Mouse (Mus musculus): ENCODE measurements at regions not wholly inside any gene's neighbourhood (a gene's known extent, or its start where the extent isn't known, plus 50 kb on each side); places are given as distances from the start of the nearest gene placed in this dataset.

DNA sequence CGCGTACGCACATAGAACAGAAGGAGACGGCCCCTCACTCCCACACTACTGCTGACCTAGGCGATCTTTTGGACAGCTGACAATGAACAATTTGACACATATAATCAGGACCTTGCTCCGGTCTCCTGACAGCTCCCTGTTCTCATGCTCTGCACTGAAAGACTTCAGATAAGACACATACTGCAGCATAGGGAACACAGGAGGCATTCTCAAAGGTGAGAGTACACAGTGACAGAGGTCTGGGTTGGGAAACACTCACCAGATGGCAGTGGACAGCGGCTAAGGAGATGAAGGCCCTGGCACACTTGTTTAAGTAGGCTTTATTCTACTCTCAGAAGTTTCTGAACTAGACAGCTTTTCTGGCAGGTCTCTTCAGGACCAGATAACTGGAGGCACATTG is 156.9 kb downstream of the Kctd12 start:
- no peaks in the 10 kb centered on the region for H3K4me1 ChIP-seq (ENCODE audit: control insufficient read depth, insufficient read depth, low read length)
- no peak for ATAC-seq (ENCODE audit: insufficient read depth, low FRiP score)
- no peaks in the 10 kb centered on the region for H3K9me3 ChIP-seq (replicated peaks; ENCODE audit: control insufficient read depth, low read length)
- H3K4me2 ChIP-seq (ENCODE audit: low read depth, low read length), result no peak overlapping the region
- H3K9ac ChIP-seq (ENCODE audit: low read length), result no peak overlapping the region
- 85% methylated on average over 7 of the region's 7 CpGs for WGBS
- no peak overlapping the region for H3K4me3 ChIP-seq (replicated peaks; ENCODE audit: low read length)
- no peaks in the 10 kb centered on the region for H3K27me3 ChIP-seq (ENCODE audit: control insufficient read depth, insufficient read depth, low read length)
- H3K27ac ChIP-seq (ENCODE audit: low read length), result no peak overlapping the region
- no peaks in the 10 kb centered on the region for H3K36me3 ChIP-seq (ENCODE audit: control insufficient read depth, insufficient read depth, low read length)

GRCm38 (mm10) chr14:102820663-102821062 is 161.8 kb downstream of the Kctd12 start:
- no peak overlapping the region for H3K4me2 ChIP-seq (ENCODE audit: low read depth, low read length)
- no peaks in the 10 kb centered on the region for H3K27me3 ChIP-seq (ENCODE audit: control insufficient read depth, insufficient read depth, low read length)
- H3K4me3 ChIP-seq (replicated peaks; ENCODE audit: low read length), result no peak overlapping the region
- H3K4me1 ChIP-seq (ENCODE audit: control insufficient read depth, insufficient read depth, low read length), result no peaks in the 10 kb centered on the region
- WGBS, result 77% methylated on average over 5 of the region's 5 CpGs
- H3K9me3 ChIP-seq (replicated peaks; ENCODE audit: control insufficient read depth, low read length), result no peaks in the 10 kb centered on the region
- H3K36me3 ChIP-seq (ENCODE audit: control insufficient read depth, insufficient read depth, low read length), result no peaks in the 10 kb centered on the region
- no peak overlapping the region for H3K27ac ChIP-seq (ENCODE audit: low read length)
- H3K9ac ChIP-seq (ENCODE audit: low read length), result no peak overlapping the region
- ATAC-seq (ENCODE audit: insufficient read depth, low FRiP score), result no peak

GRCm38 (mm10) chr14:102811678-102812081 is 170.8 kb downstream of the Kctd12 start:
- Histone ChIP-seq H3K4me3 (replicated peaks; ENCODE audit: low read length) (no peak overlapping the region), H3K27ac (ENCODE audit: low read length) (peak overlapping the region; percentile 93), H3K9me3 (replicated peaks; ENCODE audit: control insufficient read depth, low read length) (no peaks in the 10 kb centered on the region), H3K27me3 (ENCODE audit: control insufficient read depth, insufficient read depth, low read length) (no peaks in the 10 kb centered on the region), H3K9ac (ENCODE audit: low read length) (peak overlapping the region; percentile 16; the same call in 1 of the 2 replicates), H3K4me1 (ENCODE audit: control insufficient read depth, insufficient read depth, low read length) (0 out of 2 replicates have a peak, but pooled peaks cover 5% of the 10 kb centered on the region), H3K4me2 (ENCODE audit: low read depth, low read length) (no peak overlapping the region; the same call in 1 of the 2 replicates), H3K36me3 (ENCODE audit: control insufficient read depth, insufficient read depth, low read length) (no peaks in the 10 kb centered on the region)
- WGBS, result 23% methylated on average over 5 of the region's 5 CpGs
- ATAC-seq (ENCODE audit: insufficient read depth, low FRiP score), result peak; percentile 83; the same call in 1 of the 2 replicates

DNA sequence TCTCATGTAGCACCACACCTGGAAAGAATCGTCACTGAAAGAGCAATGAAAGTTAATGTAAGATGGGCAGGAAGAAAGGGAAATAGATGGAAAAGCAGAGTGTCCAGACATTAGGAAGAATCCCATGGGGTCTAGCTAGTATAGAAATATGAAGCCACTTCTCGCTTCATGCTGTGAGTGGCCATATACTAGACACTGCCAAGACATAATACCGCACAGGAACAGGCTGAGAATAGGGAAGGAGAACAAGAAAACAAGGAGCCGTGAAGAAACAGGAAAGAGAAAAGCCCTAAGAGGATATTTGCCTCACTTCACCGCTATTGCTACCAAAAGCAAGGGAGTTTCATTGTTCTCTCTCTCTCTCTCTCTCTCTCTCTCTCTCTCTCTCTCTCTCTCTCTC is 171.4 kb downstream of the Kctd12 start:
- 0 out of 2 replicates have a peak, but pooled peaks cover 5% of the 10 kb centered on the region for H3K4me1 ChIP-seq (ENCODE audit: control insufficient read depth, insufficient read depth, low read length)
- no peak overlapping the region for H3K9ac ChIP-seq (ENCODE audit: low read length)
- no peak overlapping the region for H3K4me3 ChIP-seq (replicated peaks; ENCODE audit: low read length)
- no peak overlapping the region for H3K4me2 ChIP-seq (ENCODE audit: low read depth, low read length)
- no peak for ATAC-seq (ENCODE audit: insufficient read depth, low FRiP score)
- H3K36me3 ChIP-seq (ENCODE audit: control insufficient read depth, insufficient read depth, low read length), result no peaks in the 10 kb centered on the region
- H3K27ac ChIP-seq (ENCODE audit: low read length), result peak overlapping the region; percentile 93
- 55% methylated on average over 5 of the region's 5 CpGs for WGBS
- H3K27me3 ChIP-seq (ENCODE audit: control insufficient read depth, insufficient read depth, low read length), result no peaks in the 10 kb centered on the region
- no peaks in the 10 kb centered on the region for H3K9me3 ChIP-seq (replicated peaks; ENCODE audit: control insufficient read depth, low read length)

GRCm38 (mm10) chr14:102810121-102810921 is 172.1 kb downstream of the Kctd12 start:
- 58% methylated on average over 7 of the region's 7 CpGs for WGBS
- Histone ChIP-seq H3K9ac (ENCODE audit: low read length) (no peak overlapping the region), H3K4me1 (ENCODE audit: control insufficient read depth, insufficient read depth, low read length) (0 out of 2 replicates have a peak, but pooled peaks cover 5% of the 10 kb centered on the region), H3K27me3 (ENCODE audit: control insufficient read depth, insufficient read depth, low read length) (no peaks in the 10 kb centered on the region), H3K4me3 (replicated peaks; ENCODE audit: low read length) (no peak overlapping the region), H3K4me2 (ENCODE audit: low read depth, low read length) (no peak overlapping the region), H3K36me3 (ENCODE audit: control insufficient read depth, insufficient read depth, low read length) (no peaks in the 10 kb centered on the region), H3K9me3 (replicated peaks; ENCODE audit: control insufficient read depth, low read length) (no peaks in the 10 kb centered on the region), H3K27ac (ENCODE audit: low read length) (peak overlapping the region; percentile 63; the same call in 1 of the 2 replicates)
- no peak; the same call in 1 of the 2 replicates for ATAC-seq (ENCODE audit: insufficient read depth, low FRiP score)

DNA sequence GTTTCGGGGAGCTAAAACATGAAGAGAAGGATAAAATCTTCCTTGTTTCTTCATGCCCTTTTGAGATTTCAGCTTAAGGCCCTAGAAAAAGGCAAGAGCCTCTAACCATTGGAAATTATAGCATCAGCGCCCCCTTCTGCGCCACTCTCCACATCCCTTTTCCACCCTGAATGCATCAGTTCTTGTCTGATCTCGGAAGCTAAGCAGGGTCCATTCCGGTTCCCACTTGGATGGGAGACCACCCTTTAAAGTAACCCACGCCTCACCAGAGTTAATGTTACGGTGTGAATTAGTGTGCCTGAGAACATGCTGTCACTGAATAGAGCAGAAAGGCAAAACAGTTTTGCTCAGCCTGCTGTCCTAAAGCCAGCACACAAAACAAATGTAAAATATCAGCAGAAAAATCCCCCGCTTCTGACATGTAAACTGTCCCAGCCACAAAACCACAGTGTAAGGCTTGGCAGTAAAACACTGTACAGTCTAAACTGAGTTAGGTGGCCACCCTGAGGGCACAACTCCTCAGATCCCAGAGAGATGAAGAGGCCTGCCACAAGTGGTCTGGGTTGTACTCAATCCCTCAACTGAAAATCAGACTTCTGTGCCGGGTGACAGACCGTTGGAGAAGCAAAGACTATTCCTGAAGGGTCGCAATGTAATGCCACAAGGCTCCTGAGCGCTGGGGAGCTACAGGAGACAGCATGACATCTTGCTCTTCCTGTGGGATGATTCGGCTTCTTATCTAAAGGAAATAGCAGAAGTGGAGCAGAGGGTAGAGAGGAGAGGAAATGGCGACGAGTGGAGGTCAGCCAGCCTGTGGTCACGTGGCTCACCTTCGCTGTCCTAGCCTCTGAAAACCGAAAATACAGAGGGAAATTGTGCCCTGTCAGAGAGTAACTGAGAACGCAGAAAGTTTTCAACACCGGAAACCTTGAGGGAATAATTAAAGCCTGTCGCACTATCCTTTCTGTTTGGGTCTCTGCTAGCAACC is 176.2 kb downstream of the Kctd12 start:
- H3K4me1 ChIP-seq (ENCODE audit: control insufficient read depth, insufficient read depth, low read length), result 0 out of 2 replicates have a peak, but pooled peaks cover 5% of the 10 kb centered on the region
- H3K9ac ChIP-seq (ENCODE audit: low read length), result no peak overlapping the region
- peak overlapping the region; percentile 19 for H3K4me2 ChIP-seq (ENCODE audit: low read depth, low read length)
- 50% methylated on average over 21 of the region's 21 CpGs for WGBS
- no peaks in the 10 kb centered on the region for H3K36me3 ChIP-seq (ENCODE audit: control insufficient read depth, insufficient read depth, low read length)
- no peaks in the 10 kb centered on the region for H3K9me3 ChIP-seq (replicated peaks; ENCODE audit: control insufficient read depth, low read length)
- no peak overlapping the region for H3K4me3 ChIP-seq (replicated peaks; ENCODE audit: low read length)
- H3K27me3 ChIP-seq (ENCODE audit: control insufficient read depth, insufficient read depth, low read length), result no peaks in the 10 kb centered on the region
- H3K27ac ChIP-seq (ENCODE audit: low read length), result peak overlapping the region; percentile 51
- ATAC-seq (ENCODE audit: insufficient read depth, low FRiP score), result 0 out of 2 replicates have a peak, but pooled peaks have one; percentile 47

DNA sequence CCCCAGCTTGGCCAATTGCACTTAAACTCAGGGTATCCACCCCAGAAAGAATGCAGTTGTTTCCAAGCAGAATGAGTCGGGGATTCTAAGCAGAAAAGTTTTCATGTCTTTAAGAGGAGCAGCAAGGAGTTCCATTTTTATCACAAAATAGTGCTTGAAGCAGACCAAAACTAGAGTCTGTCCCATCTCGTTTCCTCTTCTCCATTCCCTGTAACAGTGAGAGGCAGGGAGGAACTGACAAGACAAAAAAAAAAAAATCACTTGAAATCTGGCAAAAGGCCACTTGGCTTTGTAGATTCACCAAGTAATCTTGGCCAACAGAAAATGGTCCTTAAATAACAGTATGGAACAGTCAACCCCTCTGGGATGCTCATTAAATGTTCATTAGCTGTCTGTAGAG is 186.8 kb downstream of the Kctd12 start:
- WGBS, result 59% methylated on average over 2 of the region's 2 CpGs
- no peak overlapping the region for H3K9ac ChIP-seq (ENCODE audit: low read length)
- no peak overlapping the region for H3K27ac ChIP-seq (ENCODE audit: low read length)
- no peaks in the 10 kb centered on the region for H3K36me3 ChIP-seq (ENCODE audit: control insufficient read depth, insufficient read depth, low read length)
- no peaks in the 10 kb centered on the region for H3K9me3 ChIP-seq (replicated peaks; ENCODE audit: control insufficient read depth, low read length)
- H3K4me3 ChIP-seq (replicated peaks; ENCODE audit: low read length), result no peak overlapping the region
- H3K4me2 ChIP-seq (ENCODE audit: low read depth, low read length), result no peak overlapping the region
- ATAC-seq (ENCODE audit: insufficient read depth, low FRiP score), result no peak
- H3K27me3 ChIP-seq (ENCODE audit: control insufficient read depth, insufficient read depth, low read length), result no peaks in the 10 kb centered on the region
- H3K4me1 ChIP-seq (ENCODE audit: control insufficient read depth, insufficient read depth, low read length), result no peaks in the 10 kb centered on the region

DNA sequence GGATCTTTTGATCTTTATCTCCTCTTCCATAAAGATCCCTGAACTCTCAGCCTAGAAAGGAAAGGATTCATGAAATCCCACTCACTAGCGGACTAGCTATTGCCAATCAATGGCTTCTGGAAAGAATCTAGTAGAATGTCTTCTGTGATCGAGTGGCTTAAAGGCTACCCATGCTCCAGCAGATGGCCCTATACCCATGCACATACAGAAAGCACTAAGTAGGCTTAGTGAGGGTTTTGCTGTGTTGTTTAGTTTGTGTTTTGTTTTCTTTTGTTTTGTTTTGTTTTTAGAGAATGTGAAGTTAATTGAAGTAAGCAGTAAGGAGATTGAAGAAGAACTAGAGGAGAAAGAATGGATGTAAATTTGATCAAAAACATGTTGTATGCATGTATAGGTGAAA is 187.5 kb downstream of the Kctd12 start:
- 87% methylated on average over 2 of the region's 2 CpGs for WGBS
- no peaks in the 10 kb centered on the region for H3K27me3 ChIP-seq (ENCODE audit: control insufficient read depth, insufficient read depth, low read length)
- no peaks in the 10 kb centered on the region for H3K4me1 ChIP-seq (ENCODE audit: control insufficient read depth, insufficient read depth, low read length)
- H3K36me3 ChIP-seq (ENCODE audit: control insufficient read depth, insufficient read depth, low read length), result no peaks in the 10 kb centered on the region
- no peak overlapping the region for H3K4me2 ChIP-seq (ENCODE audit: low read depth, low read length)
- no peak for ATAC-seq (ENCODE audit: insufficient read depth, low FRiP score)
- no peaks in the 10 kb centered on the region for H3K9me3 ChIP-seq (replicated peaks; ENCODE audit: control insufficient read depth, low read length)
- H3K4me3 ChIP-seq (replicated peaks; ENCODE audit: low read length), result no peak overlapping the region
- no peak overlapping the region for H3K27ac ChIP-seq (ENCODE audit: low read length)
- no peak overlapping the region for H3K9ac ChIP-seq (ENCODE audit: low read length)

DNA sequence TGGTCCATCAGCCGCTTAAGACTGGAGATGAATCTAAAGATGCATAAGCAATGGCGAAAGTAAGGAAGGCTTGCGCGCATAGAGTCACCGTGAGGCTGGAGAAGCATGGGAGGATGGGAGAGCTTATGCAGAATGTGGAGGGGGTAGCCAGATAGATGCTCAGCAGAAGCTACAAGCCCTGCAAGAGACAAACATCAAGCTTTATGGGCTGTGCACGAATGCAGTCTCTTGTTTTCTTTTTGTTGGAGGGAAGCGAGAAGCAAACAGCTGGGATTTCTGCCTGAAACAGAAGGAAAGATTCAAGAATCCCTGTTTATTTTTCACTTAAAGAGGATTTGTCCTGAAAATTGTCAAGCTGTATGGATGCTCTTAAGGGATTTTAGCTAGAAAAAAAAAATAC is 188.7 kb downstream of the Kctd12 start:
- WGBS, result 68% methylated on average over 7 of the region's 7 CpGs

More for the DNA sequence above, 188.7 kb downstream of the Kctd12 start:
- Histone ChIP-seq H3K27ac (ENCODE audit: low read length) (no peak overlapping the region), H3K4me1 (ENCODE audit: control insufficient read depth, insufficient read depth, low read length) (no peaks in the 10 kb centered on the region), H3K4me2 (ENCODE audit: low read depth, low read length) (no peak overlapping the region), H3K27me3 (ENCODE audit: control insufficient read depth, insufficient read depth, low read length) (no peaks in the 10 kb centered on the region), H3K36me3 (ENCODE audit: control insufficient read depth, insufficient read depth, low read length) (no peaks in the 10 kb centered on the region), H3K9ac (ENCODE audit: low read length) (no peak overlapping the region), H3K4me3 (replicated peaks; ENCODE audit: low read length) (no peak overlapping the region), H3K9me3 (replicated peaks; ENCODE audit: control insufficient read depth, low read length) (no peaks in the 10 kb centered on the region)
- ATAC-seq (ENCODE audit: insufficient read depth, low FRiP score), result no peak
